In genomic region chr10:45473143-45473484, GRCm38 (mm10) we compare ENCODE assay signal across 9 mouse cellular contexts. TPM values are rescaled to one million over a fixed set of nuclear protein-coding genes. Genes with fewer than 3 reads are reported as not detected.
DNase-seq lines count a peak whose midpoint lies in the region; ATAC-seq and TF ChIP-seq lines count a peak whose summit lies in the region.
"Had no signal": no experiment of that assay in that cellular context is flagged by ENCODE, and none has a peak within 500 bp of the region (broad histone marks: within the 10 kb centered on the region; RNA-seq: fewer than 3 reads in every experiment).

No protein-coding gene starts in this region.

- 5% methylated on average over 5 of the region's 5 CpGs for WGBS in intestine, embryonic 14.5 days
- WGBS in intestine, postnatal 0 days, result 8% methylated on average over 5 of the region's 5 CpGs
- WGBS in hindbrain, embryonic 13.5 days, result 2% methylated on average over 5 of the region's 5 CpGs
- WGBS in midbrain, embryonic 14.5 days, result 10% methylated on average over 5 of the region's 5 CpGs

- no peak overlapping the region for H3K9ac ChIP-seq in intestine, embryonic 14.5 days (ENCODE audit: low read length)
- H3K9ac ChIP-seq in intestine, postnatal 0 days (ENCODE audit: low read depth, low read length), result no peak overlapping the region
- no peak overlapping the region for H3K9ac ChIP-seq in hindbrain, embryonic 13.5 days
- no peak overlapping the region for H3K9ac ChIP-seq in midbrain, embryonic 14.5 days (replicated peaks; ENCODE audit: low read length)

- no peak overlapping the region for H3K4me2 ChIP-seq in intestine, embryonic 14.5 days (ENCODE audit: low read length)
- H3K4me2 ChIP-seq in intestine, postnatal 0 days (replicated peaks; ENCODE audit: low read depth), result no peak overlapping the region
- peak overlapping the region; percentile 46 for H3K4me2 ChIP-seq in hindbrain, embryonic 13.5 days
- no peak overlapping the region; the same call in 1 of the 2 replicates for H3K4me2 ChIP-seq in midbrain, embryonic 14.5 days (ENCODE audit: low read length)

- TF ChIP-seq CTCF in intestine, postnatal 0 days (IDR thresholded peaks at IDR 0.05; ENCODE audit: low read depth), result no peak

- no peak for ATAC-seq in intestine, embryonic 14.5 days (replicated peaks; ENCODE audit: low FRiP score, low TSS enrichment, low read depth)
- no peak for ATAC-seq in intestine, postnatal 0 days
- no peak for ATAC-seq in hindbrain, embryonic 13.5 days (ENCODE audit: low FRiP score)
- ATAC-seq in midbrain, embryonic 14.5 days (ENCODE audit: low FRiP score, low TSS enrichment), result no peak

- peaks cover 41% of the 10 kb centered on the region for H3K27me3 ChIP-seq in intestine, embryonic 14.5 days (replicated peaks; ENCODE audit: control insufficient read depth, insufficient read depth, low read length)
- H3K27me3 ChIP-seq in intestine, postnatal 0 days (replicated peaks; ENCODE audit: control insufficient read depth, insufficient read depth, low read length), result peaks cover 42% of the 10 kb centered on the region
- H3K27me3 ChIP-seq in hindbrain, embryonic 13.5 days, result peaks cover 17% of the 10 kb centered on the region
- peaks cover 10% of the 10 kb centered on the region for H3K27me3 ChIP-seq in midbrain, embryonic 14.5 days (ENCODE audit: control insufficient read depth, insufficient read depth, low read length)

- no peaks in the 10 kb centered on the region for H3K36me3 ChIP-seq in intestine, embryonic 14.5 days (ENCODE audit: control insufficient read depth, insufficient read depth, low read length)
- H3K36me3 ChIP-seq in intestine, postnatal 0 days (ENCODE audit: control insufficient read depth, insufficient read depth), result no peaks in the 10 kb centered on the region
- H3K36me3 ChIP-seq in hindbrain, embryonic 13.5 days, result no peaks in the 10 kb centered on the region
- no peaks in the 10 kb centered on the region for H3K36me3 ChIP-seq in midbrain, embryonic 14.5 days (ENCODE audit: control insufficient read depth, insufficient read depth, low read length)

- H3K4me1 ChIP-seq in intestine, embryonic 14.5 days (replicated peaks; ENCODE audit: control insufficient read depth, insufficient read depth, low read length), result peaks cover 3% of the 10 kb centered on the region; the same call in 1 of the 2 replicates
- no peaks in the 10 kb centered on the region for H3K4me1 ChIP-seq in intestine, postnatal 0 days (replicated peaks; ENCODE audit: control insufficient read depth, insufficient read depth, low read length)
- peaks cover 32% of the 10 kb centered on the region for H3K4me1 ChIP-seq in hindbrain, embryonic 13.5 days (replicated peaks)
- H3K4me1 ChIP-seq in midbrain, embryonic 14.5 days (ENCODE audit: control insufficient read depth, insufficient read depth, low read length), result peaks cover 6% of the 10 kb centered on the region

- no peaks in the 10 kb centered on the region for H3K9me3 ChIP-seq in intestine, embryonic 14.5 days (ENCODE audit: control insufficient read depth, low read length)
- H3K9me3 ChIP-seq in intestine, postnatal 0 days (ENCODE audit: control insufficient read depth), result no peaks in the 10 kb centered on the region
- H3K9me3 ChIP-seq in hindbrain, embryonic 13.5 days, result no peaks in the 10 kb centered on the region
- no peaks in the 10 kb centered on the region for H3K9me3 ChIP-seq in midbrain, embryonic 14.5 days (ENCODE audit: control insufficient read depth, low read length)

- DNase-seq in intestine, embryonic 14.5 days (ENCODE audit: low spot score), result peak; percentile 56
- DNase-seq in embryo, embryonic 10 days (ENCODE audit: low spot score), result peak; percentile 54
- peak; percentile 28 for DNase-seq in midbrain, embryonic 14.5 days
- DNase-seq in kidney, adult 8-10 months, result no peak
- DNase-seq in yolk sac, embryonic 10.5 days (ENCODE audit: low spot score), result no peak
- no peak for DNase-seq in left cerebral cortex, adult 8-10 months (ENCODE audit: low spot score in 2 of 2)
- DNase-seq: heart, adult 11 months had no signal

- no peak overlapping the region for H3K27ac ChIP-seq in intestine, embryonic 14.5 days (ENCODE audit: low read depth)
- no peak overlapping the region for H3K27ac ChIP-seq in intestine, postnatal 0 days (ENCODE audit: low read depth, low read length)
- H3K27ac ChIP-seq in hindbrain, embryonic 13.5 days, result no peak overlapping the region
- no peak overlapping the region for H3K27ac ChIP-seq in midbrain, embryonic 14.5 days (replicated peaks; ENCODE audit: low read depth, low read length)

- H3K4me3 ChIP-seq in intestine, embryonic 14.5 days (ENCODE audit: low read depth, low read length), result 0 out of 2 replicates have a peak overlapping the region, but pooled peaks have one; percentile 22
- no peak overlapping the region for H3K4me3 ChIP-seq in intestine, postnatal 0 days (ENCODE audit: low read depth, low read length)
- no peak overlapping the region; the same call in 1 of the 2 replicates for H3K4me3 ChIP-seq in hindbrain, embryonic 13.5 days
- no peak overlapping the region for H3K4me3 ChIP-seq in midbrain, embryonic 14.5 days (replicated peaks; ENCODE audit: low read depth, low read length)

RNA-seq across cellular contexts. Expression of gene Lin28b, which starts 13.1 kb away (rescaled TPM):
- polyA plus RNA-seq in intestine, embryonic 14.5 days (2014; fragmentation: Nextera tagmentation; extraction: Ambion mirVana), result 1.4 and 2.1 TPM in 2 replicates
- polyA plus RNA-seq in intestine, postnatal 0 days (2015; fragmentation: Nextera tagmentation; extraction: Ambion mirVana), result 0.12 and 0.25 TPM in 2 replicates
- 10.0 and 10.5 TPM in 2 replicates for polyA plus RNA-seq in hindbrain, embryonic 13.5 days (2015; fragmentation: Nextera tagmentation; extraction: Ambion mirVana)
- 8.4 and 11.0 TPM in 2 replicates for polyA plus RNA-seq in midbrain, embryonic 14.5 days (2014; fragmentation: Nextera tagmentation; extraction: Ambion mirVana)
- total RNA-seq in left cerebral cortex, adult 8-10 months (2022), result 1 to 10 TPM; 5.8 to 7.8 (median 6.3) TPM

Comparison
In these comparisons a context has a peak if more than half of its experiments do, and no peak if none do; other contexts are left out.
1. DNase-seq: peak in intestine, embryonic 14.5 days (single experiment), embryo, embryonic 10 days (single experiment) and midbrain, embryonic 14.5 days (single experiment); none in kidney, adult 8-10 months (0 of 2), yolk sac, embryonic 10.5 days (single experiment) and left cerebral cortex, adult 8-10 months (0 of 2).